Comparison of ENCODE assay signal across 12 mouse cellular contexts in genomic region chr6:143261289-143261665, GRCm38 (mm10).
DNase-seq lines count a peak whose midpoint lies in the region; ATAC-seq lines count a peak whose summit lies in the region.
"Had no signal": no experiment of that assay in that cellular context is flagged by ENCODE, and none has a peak within 500 bp of the region (broad histone marks: within the 10 kb centered on the region; RNA-seq: fewer than 3 reads in every experiment).

No protein-coding gene starts in this region.

- no peak overlapping the region for H3K4me3 ChIP-seq in forebrain, embryonic 11.5 days (ENCODE audit: low read depth, low read length)
- H3K4me3 ChIP-seq in hindbrain, embryonic 14.5 days (replicated peaks; ENCODE audit: low read length) = no peak overlapping the region
- no peak overlapping the region for H3K4me3 ChIP-seq in neural tube, embryonic 12.5 days
- H3K4me3 ChIP-seq: gastrocnemius, adult 2 months; heart, embryonic 10.5 days had no signal

- peak overlapping the region; percentile 44 for H3K27ac ChIP-seq in forebrain, embryonic 11.5 days (ENCODE audit: low read depth, low read length)
- no peak overlapping the region for H3K27ac ChIP-seq in hindbrain, embryonic 14.5 days
- no peak overlapping the region for H3K27ac ChIP-seq in neural tube, embryonic 12.5 days
- H3K27ac ChIP-seq: gastrocnemius, adult 2 months; heart, embryonic 10.5 days had no signal

- peaks cover 15% of the 10 kb centered on the region for H3K4me1 ChIP-seq in forebrain, embryonic 11.5 days (replicated peaks; ENCODE audit: control insufficient read depth, insufficient read depth, low read length)
- H3K4me1 ChIP-seq in hindbrain, embryonic 14.5 days (replicated peaks; ENCODE audit: control insufficient read depth, insufficient read depth, low read length) = peaks cover 26% of the 10 kb centered on the region
- peaks cover 27% of the 10 kb centered on the region for H3K4me1 ChIP-seq in neural tube, embryonic 12.5 days
- H3K4me1 ChIP-seq: heart, embryonic 10.5 days had no signal

- no peak overlapping the region for H3K9ac ChIP-seq in forebrain, embryonic 11.5 days (ENCODE audit: low read length)
- no peak overlapping the region for H3K9ac ChIP-seq in hindbrain, embryonic 14.5 days
- H3K9ac ChIP-seq in neural tube, embryonic 12.5 days = no peak overlapping the region

- DNase-seq in embryo, embryonic 10 days (ENCODE audit: low spot score) = peak; percentile 23
- peak; percentile 68 for DNase-seq in forebrain, embryonic 11.5 days (ENCODE audit: low spot score)
- DNase-seq in hindbrain, embryonic 14.5 days (ENCODE audit: low spot score) = no peak
- DNase-seq in frontal cortex, postnatal 25 days (ENCODE audit: low spot score in 2 of 2) = no peak
- no peak for DNase-seq in cerebellum, postnatal 25 days
- no peak for DNase-seq in frontal cortex, postnatal 14 days (ENCODE audit: low spot score in 2 of 2)
- DNase-seq: cerebellum, adult 2 months; gastrocnemius, adult 2 months; kidney, postnatal 25 days had no signal

- WGBS in forebrain, embryonic 11.5 days = 27% methylated on average over 8 of the region's 8 CpGs
- WGBS in hindbrain, embryonic 14.5 days = 29% methylated on average over 8 of the region's 8 CpGs
- 31% methylated on average over 8 of the region's 8 CpGs for WGBS in neural tube, embryonic 12.5 days

- peak overlapping the region; percentile 19; the same call in 1 of the 2 replicates for H3K4me2 ChIP-seq in forebrain, embryonic 11.5 days (ENCODE audit: low read depth, low read length, severe bottlenecking)
- peak overlapping the region; percentile 39; the same call in 1 of the 2 replicates for H3K4me2 ChIP-seq in hindbrain, embryonic 14.5 days (replicated peaks)
- peak overlapping the region; percentile 14; the same call in 1 of the 2 replicates for H3K4me2 ChIP-seq in neural tube, embryonic 12.5 days (replicated peaks)

- ATAC-seq in forebrain, embryonic 11.5 days (replicated peaks; ENCODE audit: low FRiP score) = peak; percentile 70
- ATAC-seq in hindbrain, embryonic 14.5 days (ENCODE audit: low FRiP score) = no peak
- peak; percentile 55 for ATAC-seq in neural tube, embryonic 12.5 days (ENCODE audit: low FRiP score, low read depth)

- H3K36me3 ChIP-seq in forebrain, embryonic 11.5 days (ENCODE audit: control insufficient read depth, insufficient read depth, low read length) = no peaks in the 10 kb centered on the region
- no peaks in the 10 kb centered on the region for H3K36me3 ChIP-seq in hindbrain, embryonic 14.5 days (replicated peaks; ENCODE audit: control insufficient read depth, insufficient read depth)
- H3K36me3 ChIP-seq in neural tube, embryonic 12.5 days = no peaks in the 10 kb centered on the region
- H3K36me3 ChIP-seq: heart, embryonic 10.5 days had no signal

- H3K9me3 ChIP-seq in forebrain, embryonic 11.5 days (ENCODE audit: control insufficient read depth, low read length) = no peaks in the 10 kb centered on the region
- H3K9me3 ChIP-seq in hindbrain, embryonic 14.5 days (ENCODE audit: control insufficient read depth, low read length) = no peaks in the 10 kb centered on the region
- H3K9me3 ChIP-seq in neural tube, embryonic 12.5 days = no peaks in the 10 kb centered on the region
- H3K9me3 ChIP-seq: heart, embryonic 10.5 days had no signal

- H3K27me3 ChIP-seq in forebrain, embryonic 11.5 days (ENCODE audit: control insufficient read depth, insufficient read depth, low read length) = no peaks in the 10 kb centered on the region; the same call in 1 of the 2 replicates
- H3K27me3 ChIP-seq in hindbrain, embryonic 14.5 days (ENCODE audit: control insufficient read depth, insufficient read depth, low read length) = no peaks in the 10 kb centered on the region; the same call in 1 of the 2 replicates
- H3K27me3 ChIP-seq in neural tube, embryonic 12.5 days (replicated peaks) = no peaks in the 10 kb centered on the region
- H3K27me3 ChIP-seq: CH12.LX had no signal

Comparison
In these comparisons a context has a peak if more than half of its experiments do, and no peak if none do; other contexts are left out.
1. DNase-seq: peak in embryo, embryonic 10 days (single experiment) and forebrain, embryonic 11.5 days (single experiment); none in hindbrain, embryonic 14.5 days (single experiment), frontal cortex, postnatal 25 days (0 of 2), cerebellum, postnatal 25 days (0 of 2) and frontal cortex, postnatal 14 days (0 of 2).
2. Peak in every context shown above with its lines, with median percentiles within 50 percentile points of each other: H3K4me2 ChIP-seq.